Mouse (Mus musculus): ENCODE results near the gene Slco1a5.
"Not testable (repeated sequence)": the region's sequence is repeated elsewhere in the genome, so short reads cannot be mapped to it uniquely, and the experiment has no call there.

Gene Slco1a5

GRCm38 (mm10) chr6:142322881-142323280 is at the start of gene Slco1a5:
TSS of gene Slco1a5 (minus strand) at chr6:142322981.
- no peak for DNase-seq (ENCODE audit: low spot score)

- no peak for DNase-seq (ENCODE audit: low spot score)
These were observed 46.8 kb upstream of the Slco1a5 start for GRCm38 (mm10) chr6:142369568-142369967.

GRCm38 (mm10) chr6:142367565-142367964 is 44.8 kb upstream of the Slco1a5 start:
- DNase-seq (ENCODE audit: low spot score) = no peak

GRCm38 (mm10) chr6:142366473-142367018 is 43.8 kb upstream of the Slco1a5 start:
- no peak for DNase-seq (ENCODE audit: low spot score)

GRCm38 (mm10) chr6:142365742-142366472 is 43.1 kb upstream of the Slco1a5 start:
- DNase-seq (ENCODE audit: low spot score) = no peak

- peak; percentile 48 for DNase-seq (ENCODE audit: low spot score)
These were observed 40.3 kb upstream of the Slco1a5 start for GRCm38 (mm10) chr6:142363019-142363576.

GRCm38 (mm10) chr6:142362036-142362435 is 39.3 kb upstream of the Slco1a5 start:
- no peak for DNase-seq (ENCODE audit: low spot score)

GRCm38 (mm10) chr6:142357106-142357505 is 34.3 kb upstream of the Slco1a5 start:
- DNase-seq (ENCODE audit: low spot score) = no peak

GRCm38 (mm10) chr6:142352099-142352498 is 29.3 kb upstream of the Slco1a5 start:
- not testable (repeated sequence) for DNase-seq (ENCODE audit: low spot score)

- no peak for DNase-seq (ENCODE audit: low spot score)
These were observed 24.9 kb upstream of the Slco1a5 start for GRCm38 (mm10) chr6:142347431-142348385.

- no peak for DNase-seq (ENCODE audit: low spot score)
These were observed 23.7 kb upstream of the Slco1a5 start for GRCm38 (mm10) chr6:142346181-142347110.

- peak; percentile 93 for DNase-seq (ENCODE audit: low spot score)
These were observed 22.8 kb upstream of the Slco1a5 start, which contains the start of gene Pyroxd1 for GRCm38 (mm10) chr6:142345440-142346038. TSS of gene Pyroxd1 (plus strand) at chr6:142345654.

- peak; percentile 70 for DNase-seq (ENCODE audit: low spot score)
These were observed 20.8 kb upstream of the Slco1a5 start for GRCm38 (mm10) chr6:142343561-142343960.

GRCm38 (mm10) chr6:142339576-142339975 is 16.8 kb upstream of the Slco1a5 start:
- DNase-seq (ENCODE audit: low spot score) = no peak

GRCm38 (mm10) chr6:142338961-142339360 is 16.2 kb upstream of the Slco1a5 start:
- DNase-seq (ENCODE audit: low spot score) = no peak

GRCm38 (mm10) chr6:142329201-142329600 is 6.4 kb upstream of the Slco1a5 start:
- no peak for DNase-seq (ENCODE audit: low spot score)

GRCm38 (mm10) chr6:142326598-142326997 is 3.8 kb upstream of the Slco1a5 start:
- no peak for DNase-seq (ENCODE audit: low spot score)

- DNase-seq (ENCODE audit: low spot score) = no peak
These were observed 5.7 kb downstream of the Slco1a5 start for GRCm38 (mm10) chr6:142317106-142317505.

- DNase-seq (ENCODE audit: low spot score) = no peak
These were observed 8.5 kb downstream of the Slco1a5 start for GRCm38 (mm10) chr6:142314285-142314684.

GRCm38 (mm10) chr6:142305076-142305475 is 17.7 kb downstream of the Slco1a5 start:
- no peak for DNase-seq (ENCODE audit: low spot score)

- peak; percentile 16 for DNase-seq (ENCODE audit: low spot score)
These were observed 24.7 kb downstream of the Slco1a5 start, which contains the start of gene Iapp for GRCm38 (mm10) chr6:142298098-142298497. TSS of gene Iapp (plus strand) at chr6:142298423.
